Mouse (Mus musculus) cerebellum, adult 8-10 months (tissue): Measurements from ENCODE around the gene Ppp1r14b.

ENCODE experiments used
- DNase-seq: peaks from one replicate; pipeline ENCODE4 v3.0.0; 2022

Gene Ppp1r14b

GRCm38 (mm10) chr19:6974211-6975205 lies at the start of gene Ppp1r14b:
Gene Ppp1r14b, plus strand, starts transcription at chr19:6974968.
- DNase-seq, result peak; percentile 52

GRCm38 (mm10) chr19:6925307-6925573 lies 49.5 kb upstream of the Ppp1r14b start, which contains the start of gene Catsperz:
Gene Catsperz, minus strand, starts transcription at chr19:6925380.
- no peak for DNase-seq

- DNase-seq, result no peak
Observed at GRCm38 (mm10) chr19:6925611-6926329, 49.0 kb upstream of the Ppp1r14b start.

- no peak for DNase-seq
Observed at GRCm38 (mm10) chr19:6926559-6927255, 48.1 kb upstream of the Ppp1r14b start.

GRCm38 (mm10) chr19:6928080-6928479 lies 46.7 kb upstream of the Ppp1r14b start:
- no peak for DNase-seq

- DNase-seq, result no peak
Observed at GRCm38 (mm10) chr19:6931002-6931401, 43.8 kb upstream of the Ppp1r14b start.

GRCm38 (mm10) chr19:6932018-6932417 lies 42.8 kb upstream of the Ppp1r14b start:
- no peak for DNase-seq

GRCm38 (mm10) chr19:6933102-6933435 lies 41.7 kb upstream of the Ppp1r14b start:
- no peak for DNase-seq

GRCm38 (mm10) chr19:6933436-6934194 lies 41.2 kb upstream of the Ppp1r14b start:
- DNase-seq, result peak; percentile 65

GRCm38 (mm10) chr19:6934195-6934977 lies 40.4 kb upstream of the Ppp1r14b start, which contains the start of gene Kcnk4:
Gene Kcnk4, minus strand, starts transcription at chr19:6934515.
- no peak for DNase-seq

- DNase-seq, result no peak
Observed at GRCm38 (mm10) chr19:6936299-6936698, 38.5 kb upstream of the Ppp1r14b start.

GRCm38 (mm10) chr19:6937541-6938465 lies 37.0 kb upstream of the Ppp1r14b start:
- DNase-seq, result peak; percentile 73

- peak; percentile 41 for DNase-seq
Observed at GRCm38 (mm10) chr19:6939106-6940002, 35.4 kb upstream of the Ppp1r14b start.

- peak; percentile 52 for DNase-seq
Observed at GRCm38 (mm10) chr19:6940396-6941351, 34.1 kb upstream of the Ppp1r14b start.

- peak; percentile 95 for DNase-seq
Observed at GRCm38 (mm10) chr19:6941372-6942248, 33.2 kb upstream of the Ppp1r14b start, which contains the start of gene Bad. Gene Bad, plus strand, starts transcription at chr19:6941861.

GRCm38 (mm10) chr19:6942249-6942691 lies 32.5 kb upstream of the Ppp1r14b start, which contains the start of gene Gpr137:
Gene Gpr137, minus strand, starts transcription at chr19:6942480.
- peak; percentile 93 for DNase-seq

GRCm38 (mm10) chr19:6942764-6943163 lies 32.0 kb upstream of the Ppp1r14b start:
- no peak for DNase-seq
